Mouse (Mus musculus) forebrain, embryonic 14.5 days (tissue): Measurements from ENCODE around the gene Rhpn2. TPM values are rescaled to one million over a fixed set of nuclear protein-coding genes. Genes with fewer than 3 reads are reported as not detected.
"Not testable (repeated sequence)": the region's sequence is repeated elsewhere in the genome, so short reads cannot be mapped to it uniquely, and the experiment has no call there.

Experiments used
- ATAC-seq: fragments of 200-750 bp; cut with Nextera tagmentation; 2 replicates; pipeline ENCODE4 v1.8.0; 2017; ENCODE audit warnings: mild to moderate bottlenecking, moderate library complexity
- DNase-seq: peaks from one replicate; pipeline ENCODE4 v3.0.0-alpha.2; 2015; ENCODE audit warnings: low spot score
- H3K27ac ChIP-seq: fragments of 300-500 bp; sonication (generic); 2 replicates; pipeline ENCODE4 v1.5.1; 2014; ENCODE audit warnings: low read depth, mild to moderate bottlenecking, control low read depth, low read length, moderate library complexity
- H3K27me3 ChIP-seq: fragments of 300-500 bp; sonication (generic); replicated peaks from 2 replicates; pipeline ENCODE4 v1.6.1; 2014; ENCODE audit warnings: low read length, control low read depth, mixed read lengths; ENCODE audit not compliant: control insufficient read depth, insufficient read depth
- H3K36me3 ChIP-seq: fragments of 300-500 bp; sonication (generic); 2 replicates; pipeline ENCODE4 v1.6.1; 2014; ENCODE audit warnings: low read length, control low read depth; ENCODE audit not compliant: control insufficient read depth, insufficient read depth
- H3K4me1 ChIP-seq: fragments of 300-500 bp; sonication (generic); 2 replicates; pipeline ENCODE4 v1.6.1; 2014; ENCODE audit warnings: antibody characterized with exemption, low read length, control low read depth; ENCODE audit not compliant: control insufficient read depth, insufficient read depth
- H3K4me2 ChIP-seq: fragments of 300-500 bp; sonication (generic); 2 replicates; pipeline ENCODE4 v1.6.1; 2014; ENCODE audit warnings: mild to moderate bottlenecking, control low read depth, low read length
- H3K4me3 ChIP-seq: fragments of 300-500 bp; sonication (generic); 2 replicates; pipeline ENCODE4 v1.5.1; 2014; ENCODE audit warnings: low read depth, low read length, control low read depth
- H3K9ac ChIP-seq: fragments of 300-500 bp; sonication (generic); 2 replicates; pipeline ENCODE4 v1.6.1; 2014; ENCODE audit warnings: mild to moderate bottlenecking, low read length, control low read depth, moderate library complexity
- H3K9me3 ChIP-seq: fragments of 300-500 bp; sonication (generic); replicated peaks from 2 replicates; pipeline ENCODE4 v1.6.1; 2016; ENCODE audit warnings: low read length, control low read depth, mixed read lengths; ENCODE audit not compliant: control insufficient read depth
- WGBS: fragments of 180-500 bp; shearing (Covaris S2); extraction: QIAGEN DNeasy Blood & Tissue Kit; methylation state at CpG from one replicate; pipeline ENCODE4 v1.1.7; 2014; 5-methylcytosine and 5-hydroxymethylcytosine counted together
- polyA plus RNA-seq: library from polyadenylated mRNA; unstranded; fragments of >200 nt; fragmentation: Nextera tagmentation; extraction: Ambion mirVana; gene quantifications from 2 replicates; pipeline ENCODE4 v1.2.1, GENCODE M21; 2014

The Rhpn2 gene
- polyA plus RNA-seq, 1 experiment from 2014 or later = 1.2 TPM

DNA sequence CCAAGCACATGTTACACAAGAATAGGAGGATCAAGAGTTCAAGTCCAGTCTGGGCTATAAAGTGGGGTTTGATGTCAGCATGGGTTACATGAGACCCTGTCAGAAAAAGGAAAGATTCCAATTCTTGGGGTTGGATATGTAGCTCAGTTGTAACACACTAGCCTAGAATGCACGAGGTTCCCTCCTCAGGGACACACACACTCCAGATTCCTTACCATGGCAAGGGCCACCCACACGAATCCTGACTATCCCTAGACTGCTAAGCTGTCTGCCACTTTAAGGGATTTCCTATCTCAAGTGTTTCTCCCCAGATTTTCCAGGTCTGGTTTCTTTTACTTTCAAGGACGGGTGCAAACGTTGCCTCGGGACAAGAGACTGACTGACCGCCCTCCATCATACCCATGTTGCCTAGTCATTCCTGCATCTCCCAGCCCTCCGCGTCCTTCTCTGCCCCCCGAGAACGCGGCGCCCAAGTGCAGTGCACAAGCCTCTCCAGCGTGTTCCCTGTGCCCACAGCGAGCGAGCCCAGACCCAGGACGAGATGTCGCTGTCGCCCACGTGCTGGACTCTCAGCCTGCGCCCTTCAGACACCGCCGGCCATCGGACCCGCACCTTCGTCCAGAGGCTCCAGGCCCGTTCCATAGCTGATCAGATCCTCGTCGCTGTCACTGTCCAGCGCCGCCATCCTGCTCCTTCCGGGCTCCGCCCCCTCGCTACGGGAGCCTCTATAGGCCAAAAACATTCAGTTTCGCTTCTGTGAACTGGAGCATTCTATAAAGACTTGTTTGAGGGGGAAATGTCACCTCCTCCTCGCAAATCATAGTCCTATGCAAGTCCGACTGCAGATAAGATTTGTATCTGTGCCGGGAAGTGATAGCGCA is 16.0 kb upstream of the Rhpn2 start, which contains the start of gene Gpatch1:
Gene Gpatch1, minus strand, starts transcription at position 712 of the 881 bp plus-strand sequence.
- H3K27ac ChIP-seq = peak within 1 kb of the TSS; percentile 63; the same call in 1 of the 2 replicates
- H3K9me3 ChIP-seq = no peaks in the 10 kb centered on the region
- H3K27me3 ChIP-seq = no peaks in the 10 kb centered on the region
- ATAC-seq (peak; percentile 89), DNase-seq (peak; percentile 93)
- H3K9ac ChIP-seq = peak within 1 kb of the TSS; percentile 88
- peak within 1 kb of the TSS; percentile 60 for H3K4me2 ChIP-seq
- WGBS = 2% methylated on average over 39 of the region's 39 CpGs
- no peaks in the 10 kb centered on the region for H3K36me3 ChIP-seq
- H3K4me1 ChIP-seq = peaks cover 9% of the 10 kb centered on the region
- H3K4me3 ChIP-seq = peak within 1 kb of the TSS; percentile 80

DNA sequence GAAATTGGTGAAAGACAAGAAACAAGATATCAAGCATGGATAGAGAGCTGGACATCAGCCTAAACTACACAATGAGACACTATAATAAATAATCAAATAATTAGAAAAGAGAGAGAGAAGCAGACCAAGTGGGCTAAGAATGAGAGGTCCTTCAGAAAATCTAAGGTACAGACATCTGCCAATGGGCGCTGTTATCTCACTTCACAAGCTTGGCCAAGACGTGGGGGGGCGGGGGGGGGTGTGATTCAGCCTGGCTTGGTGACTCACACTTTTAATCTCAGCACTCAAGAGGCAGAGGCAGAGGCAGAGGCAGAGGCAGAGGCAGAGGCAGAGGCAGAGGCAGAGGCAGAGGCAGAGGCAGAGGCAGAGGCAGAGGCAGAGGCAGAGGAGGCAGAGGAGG is 14.7 kb upstream of the Rhpn2 start:
- not testable (repeated sequence) for H3K27me3 ChIP-seq, H3K9ac ChIP-seq, H3K4me2 ChIP-seq, H3K27ac ChIP-seq, DNase-seq, H3K4me3 ChIP-seq, ATAC-seq, H3K36me3 ChIP-seq, H3K9me3 ChIP-seq
- WGBS = 69% methylated on average over 3 of the region's 3 CpGs
- H3K4me1 ChIP-seq = peaks cover 11% of the 10 kb centered on the region

DNA sequence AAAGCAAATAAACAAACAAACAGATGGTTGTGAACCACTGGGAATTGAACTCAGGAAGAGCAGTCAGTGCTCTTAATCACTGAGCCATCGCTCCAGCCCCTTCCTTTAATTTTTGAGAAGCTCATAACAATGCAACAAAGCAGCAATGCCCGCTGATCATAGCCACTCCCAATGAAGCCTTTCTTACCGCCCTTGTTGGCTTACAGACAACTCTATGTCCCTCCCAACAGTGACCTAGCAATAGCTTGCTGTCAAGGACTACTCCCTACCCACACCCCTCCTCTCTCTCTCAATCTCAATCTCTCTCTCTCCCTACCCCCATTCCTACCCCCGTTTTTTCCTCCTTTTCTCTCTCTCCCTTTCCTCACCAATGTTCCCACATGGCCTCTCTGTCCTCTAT is 14.2 kb upstream of the Rhpn2 start:
- Histone ChIP-seq H3K9ac (no peak overlapping the region), H3K9me3 (no peaks in the 10 kb centered on the region), H3K4me1 (peaks cover 11% of the 10 kb centered on the region), H3K36me3 (no peaks in the 10 kb centered on the region), H3K4me2 (no peak overlapping the region), H3K4me3 (no peak overlapping the region), H3K27ac (no peak overlapping the region), H3K27me3 (no peaks in the 10 kb centered on the region)
- no peak for DNase-seq
- 81% methylated on average over 4 of the region's 4 CpGs for WGBS
- ATAC-seq = no peak

DNA sequence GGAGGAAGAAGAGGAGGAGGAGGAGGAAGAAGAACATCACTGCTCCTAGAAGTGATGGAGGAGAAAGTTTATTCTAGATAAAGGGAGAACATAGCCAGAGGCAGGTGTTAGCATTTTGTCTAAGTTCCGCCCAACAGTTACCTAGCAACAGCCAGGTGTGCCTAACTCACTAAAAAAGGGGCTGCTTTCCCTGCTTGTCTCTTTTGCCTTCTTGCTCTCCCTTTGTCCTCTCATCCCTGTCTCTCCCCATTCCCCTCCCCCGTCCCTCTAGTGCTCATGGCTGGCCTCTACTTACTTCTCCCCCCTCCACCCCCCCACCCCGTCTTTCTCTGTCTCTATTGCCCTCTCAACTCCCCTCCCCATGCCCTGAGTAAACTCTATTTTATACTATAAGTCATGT is 11.8 kb upstream of the Rhpn2 start:
- Histone ChIP-seq H3K9me3 (no peaks in the 10 kb centered on the region), H3K4me3 (no peak overlapping the region), H3K4me2 (no peak overlapping the region), H3K4me1 (peaks cover 9% of the 10 kb centered on the region), H3K27ac (no peak overlapping the region), H3K27me3 (no peaks in the 10 kb centered on the region), H3K36me3 (no peaks in the 10 kb centered on the region), H3K9ac (no peak overlapping the region)
- ATAC-seq = no peak
- 50% methylated on average over 3 of the region's 3 CpGs for WGBS
- no peak for DNase-seq

DNA sequence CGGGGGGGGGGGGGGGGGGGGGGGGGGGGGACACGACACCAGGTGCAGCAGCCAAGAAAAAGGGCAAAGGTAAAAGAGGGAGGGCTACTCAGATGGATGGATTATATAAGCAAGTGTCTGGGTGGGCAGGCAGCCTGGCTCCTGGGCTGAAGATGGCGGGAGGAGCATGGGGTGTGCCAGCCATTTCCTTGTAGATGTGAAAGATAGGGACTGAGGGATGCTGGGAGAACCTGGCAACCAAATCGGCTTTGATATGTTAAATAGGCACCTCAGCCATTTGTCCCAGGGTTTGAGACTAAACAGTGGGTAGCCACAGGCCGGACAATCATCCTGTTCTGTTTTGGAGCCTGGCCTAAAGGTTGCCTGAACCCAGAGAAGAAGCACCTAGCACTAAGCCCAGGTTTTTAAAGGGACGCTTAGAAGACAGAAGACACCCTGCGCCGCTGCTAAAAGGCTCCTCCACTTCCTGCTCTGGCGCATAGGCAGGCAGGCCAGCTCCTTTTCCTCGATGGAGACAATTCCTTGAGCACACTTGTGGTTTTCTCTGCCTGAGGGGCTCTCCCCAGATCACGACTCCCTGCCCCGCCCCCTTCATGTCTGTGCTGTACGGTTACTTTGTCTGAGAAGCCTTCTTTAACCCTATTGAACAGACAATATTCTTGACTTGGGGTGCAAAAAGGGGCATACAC is 11.1 kb upstream of the Rhpn2 start:
- Histone ChIP-seq H3K4me2 (peak overlapping the region; percentile 30; the same call in 1 of the 2 replicates), H3K9me3 (no peaks in the 10 kb centered on the region), H3K27me3 (no peaks in the 10 kb centered on the region), H3K4me1 (peaks cover 4% of the 10 kb centered on the region; the same call in 1 of the 2 replicates), H3K4me3 (no peak overlapping the region), H3K27ac (no peak overlapping the region), H3K9ac (peak overlapping the region; percentile 35), H3K36me3 (no peaks in the 10 kb centered on the region)
- DNase-seq = peak; percentile 23
- WGBS = 4% methylated on average over 11 of the region's 13 CpGs
- no peak for ATAC-seq

DNA sequence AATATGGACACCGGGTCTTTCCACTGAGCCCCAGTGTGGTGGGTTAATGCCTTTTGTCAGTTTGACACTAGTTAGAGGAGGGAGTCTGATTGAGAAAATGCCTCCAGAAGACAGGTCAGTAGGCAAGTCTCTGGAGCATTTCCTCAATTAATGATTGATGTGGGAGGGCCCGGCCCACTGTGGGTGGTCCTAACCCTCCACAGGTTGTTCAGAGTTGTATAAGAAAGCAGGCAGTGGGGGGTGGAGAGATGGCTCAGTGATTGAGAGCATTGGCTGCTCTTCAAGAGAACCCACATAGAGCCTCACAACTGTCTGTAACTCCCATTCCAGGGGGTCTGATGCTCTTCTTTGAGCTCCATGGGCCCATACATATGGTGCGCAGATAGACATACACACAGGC is 2.4 kb upstream of the Rhpn2 start:
- ATAC-seq (no peak), DNase-seq (no peak)
- peaks cover 8% of the 10 kb centered on the region for H3K4me1 ChIP-seq
- H3K27ac ChIP-seq = no peak overlapping the region
- H3K9me3 ChIP-seq = no peaks in the 10 kb centered on the region
- H3K4me3 ChIP-seq = no peak overlapping the region
- peaks cover 8% of the 10 kb centered on the region; the same call in 1 of the 2 replicates for H3K27me3 ChIP-seq
- no peaks in the 10 kb centered on the region for H3K36me3 ChIP-seq
- no peak overlapping the region for H3K4me2 ChIP-seq
- no peak overlapping the region for H3K9ac ChIP-seq
- WGBS = 60% methylated on average over 3 of the region's 3 CpGs

DNA sequence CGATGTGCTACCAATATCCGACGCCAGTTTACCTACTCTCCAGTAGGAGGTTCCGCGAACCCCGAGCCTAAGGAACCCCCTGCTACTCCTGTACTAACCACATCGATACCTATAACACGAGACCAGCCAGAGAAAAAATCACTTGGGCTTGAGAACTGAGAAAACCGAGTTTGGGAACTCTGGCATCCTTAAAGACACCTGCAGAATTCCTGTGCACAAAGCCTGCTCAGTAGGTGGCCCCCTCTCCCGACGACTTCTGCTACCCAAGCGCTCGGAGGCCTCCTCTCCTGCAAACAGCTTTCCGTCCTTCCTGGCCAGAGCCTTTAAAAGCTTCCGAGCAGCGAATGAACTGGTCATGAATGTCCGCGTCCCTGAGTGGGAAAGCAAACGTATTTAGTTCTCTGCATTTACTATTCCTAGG is 729 bp upstream of the Rhpn2 start:
- H3K4me2 ChIP-seq = peak overlapping the region; percentile 100
- no peaks in the 10 kb centered on the region for H3K36me3 ChIP-seq
- H3K4me3 ChIP-seq = peak overlapping the region; percentile 59
- peak overlapping the region; percentile 57 for H3K9ac ChIP-seq
- peaks cover 8% of the 10 kb centered on the region for H3K4me1 ChIP-seq
- ATAC-seq = peak; percentile 10; the same call in 1 of the 2 replicates
- H3K9me3 ChIP-seq = no peaks in the 10 kb centered on the region
- DNase-seq = peak; percentile 50
- no peak overlapping the region for H3K27ac ChIP-seq
- WGBS = under 1% methylated on average over 19 of the region's 19 CpGs
- H3K27me3 ChIP-seq = peaks cover 8% of the 10 kb centered on the region; the same call in 1 of the 2 replicates

DNA sequence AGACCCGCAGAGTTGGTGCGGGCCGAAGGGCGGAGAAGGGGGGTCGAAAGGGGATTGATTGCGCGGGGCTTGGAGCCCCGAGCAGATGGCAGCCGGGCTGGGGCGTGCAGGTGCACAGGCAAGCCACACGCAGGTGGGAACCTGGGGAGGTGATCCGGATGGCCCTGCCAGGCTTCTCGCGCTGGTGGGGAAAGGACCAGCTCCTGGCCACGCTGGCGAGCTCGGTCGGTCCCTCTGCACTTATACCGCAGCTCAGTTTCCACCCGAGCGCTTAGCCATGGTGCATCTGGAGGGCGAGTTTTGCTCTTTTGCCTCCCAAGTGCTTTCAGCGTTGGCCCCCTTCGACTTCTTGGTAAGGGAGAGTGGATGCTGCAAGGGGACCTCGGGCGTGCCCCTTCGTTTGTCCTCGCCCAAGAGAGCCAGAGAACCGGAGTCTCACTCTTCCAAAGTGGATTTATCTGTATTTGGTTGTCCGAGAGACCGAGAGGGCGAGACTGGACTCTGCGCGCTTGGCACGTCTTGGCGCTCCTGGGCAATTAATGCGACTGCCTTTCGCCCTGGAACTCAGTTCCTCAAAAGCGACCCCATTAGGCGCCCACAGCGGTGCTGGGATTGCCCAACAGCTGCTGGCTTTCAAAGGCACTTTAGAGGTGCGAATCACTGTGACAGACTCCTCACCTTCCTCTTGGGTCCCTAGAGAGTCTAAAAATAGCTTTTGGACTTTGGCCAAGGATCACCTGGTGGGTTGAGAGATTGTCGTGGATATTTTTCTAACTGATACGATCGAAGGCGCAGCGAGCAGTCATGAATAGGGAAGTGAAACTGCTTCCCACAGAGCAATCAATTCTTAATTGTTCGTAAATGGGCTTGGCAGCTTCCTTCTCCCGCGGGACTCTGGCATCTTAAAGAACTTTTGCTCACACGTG is 820 bp downstream of the Rhpn2 start:
- peaks cover 8% of the 10 kb centered on the region for H3K4me1 ChIP-seq
- under 1% methylated on average over 51 of the region's 51 CpGs for WGBS
- no peaks in the 10 kb centered on the region for H3K36me3 ChIP-seq
- H3K9ac ChIP-seq = peak overlapping the region; percentile 57
- ATAC-seq = no peak; the same call in 1 of the 2 replicates
- DNase-seq = peak; percentile 37
- peaks cover 8% of the 10 kb centered on the region; the same call in 1 of the 2 replicates for H3K27me3 ChIP-seq
- H3K4me2 ChIP-seq = peak overlapping the region; percentile 100
- peak overlapping the region; percentile 59 for H3K4me3 ChIP-seq
- no peaks in the 10 kb centered on the region for H3K9me3 ChIP-seq
- no peak overlapping the region for H3K27ac ChIP-seq
